Mouse (Mus musculus): ENCODE results near the gene Zbtb11. TPM values are rescaled to one million over a fixed set of nuclear protein-coding genes. Genes with fewer than 3 reads are reported as not detected.

The Zbtb11 gene
- polyA plus RNA-seq, 1 experiment from 2014 or later, result 24.6 TPM

GRCm38 (mm10) chr16:55986001-55986400 is 12.3 kb downstream of the Zbtb11 start:
- no peak overlapping the region for H3K4me2 ChIP-seq (ENCODE audit: low read length)
- H3K9me3 ChIP-seq (replicated peaks; ENCODE audit: control insufficient read depth, low read length, poor library complexity, severe bottlenecking), result no peaks in the 10 kb centered on the region
- H3K9ac ChIP-seq (ENCODE audit: low read depth, low read length), result no peak overlapping the region
- H3K27ac ChIP-seq (ENCODE audit: low read length), result no peak overlapping the region
- H3K36me3 ChIP-seq (ENCODE audit: control insufficient read depth, insufficient read depth, low read length), result no peaks in the 10 kb centered on the region; the same call in 1 of the 2 replicates
- WGBS, result 94% methylated on average over 3 of the region's 3 CpGs
- ATAC-seq, result no peak
- H3K27me3 ChIP-seq (ENCODE audit: control insufficient read depth, insufficient read depth, low read depth, low read length), result no peaks in the 10 kb centered on the region
- no peaks in the 10 kb centered on the region for H3K4me1 ChIP-seq (ENCODE audit: control insufficient read depth, insufficient read depth, low read length)
- H3K4me3 ChIP-seq (ENCODE audit: low read depth, low read length), result no peak overlapping the region

- Histone ChIP-seq H3K9me3 (replicated peaks; ENCODE audit: control insufficient read depth, low read length, poor library complexity, severe bottlenecking) (no peaks in the 10 kb centered on the region), H3K36me3 (ENCODE audit: control insufficient read depth, insufficient read depth, low read length) (peaks cover 7% of the 10 kb centered on the region), H3K27ac (ENCODE audit: low read length) (no peak overlapping the region), H3K4me2 (ENCODE audit: low read length) (no peak overlapping the region), H3K4me3 (ENCODE audit: low read depth, low read length) (no peak overlapping the region), H3K4me1 (ENCODE audit: control insufficient read depth, insufficient read depth, low read length) (no peaks in the 10 kb centered on the region), H3K9ac (ENCODE audit: low read depth, low read length) (no peak overlapping the region), H3K27me3 (ENCODE audit: control insufficient read depth, insufficient read depth, low read depth, low read length) (no peaks in the 10 kb centered on the region)
- WGBS, result 96% methylated on average over 4 of the region's 4 CpGs
- no peak for ATAC-seq
These were observed 16.6 kb downstream of the Zbtb11 start for GRCm38 (mm10) chr16:55990311-55990710.

DNA sequence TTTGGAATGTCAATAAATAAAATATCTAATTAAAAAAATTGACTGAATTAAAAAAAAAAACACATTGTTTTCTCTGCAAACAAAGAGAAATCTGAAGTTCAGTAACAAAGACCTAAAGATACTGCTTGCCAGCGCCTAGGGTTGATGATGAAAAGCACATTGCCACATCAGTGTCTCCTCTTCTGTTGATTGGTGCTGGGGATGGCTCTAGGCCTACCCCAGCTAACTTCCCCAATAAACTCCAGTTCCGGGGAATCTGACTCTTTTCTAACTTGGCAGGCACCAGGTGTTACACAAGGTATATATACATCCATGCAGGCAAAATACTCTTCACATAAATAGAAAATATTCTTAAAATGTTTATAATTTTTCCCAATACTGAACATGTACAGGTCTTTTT is 20.6 kb downstream of the Zbtb11 start:
- H3K27me3 ChIP-seq (ENCODE audit: control insufficient read depth, insufficient read depth, low read depth, low read length), result no peaks in the 10 kb centered on the region
- H3K4me2 ChIP-seq (ENCODE audit: low read length), result no peak overlapping the region
- H3K9ac ChIP-seq (ENCODE audit: low read depth, low read length), result no peak overlapping the region
- no peaks in the 10 kb centered on the region for H3K4me1 ChIP-seq (ENCODE audit: control insufficient read depth, insufficient read depth, low read length)
- peaks cover 15% of the 10 kb centered on the region for H3K36me3 ChIP-seq (ENCODE audit: control insufficient read depth, insufficient read depth, low read length)
- no peak overlapping the region for H3K4me3 ChIP-seq (ENCODE audit: low read depth, low read length)
- no peaks in the 10 kb centered on the region for H3K9me3 ChIP-seq (replicated peaks; ENCODE audit: control insufficient read depth, low read length, poor library complexity, severe bottlenecking)
- 97% methylated on average over 2 of the region's 2 CpGs for WGBS
- no peak overlapping the region for H3K27ac ChIP-seq (ENCODE audit: low read length)
- ATAC-seq, result no peak

- WGBS, result 96% methylated on average over 11 of the region's 11 CpGs
- Histone ChIP-seq H3K27me3 (ENCODE audit: control insufficient read depth, insufficient read depth, low read depth, low read length) (no peaks in the 10 kb centered on the region), H3K4me1 (ENCODE audit: control insufficient read depth, insufficient read depth, low read length) (no peaks in the 10 kb centered on the region), H3K9me3 (replicated peaks; ENCODE audit: control insufficient read depth, low read length, poor library complexity, severe bottlenecking) (no peaks in the 10 kb centered on the region), H3K4me3 (ENCODE audit: low read depth, low read length) (no peak overlapping the region), H3K36me3 (ENCODE audit: control insufficient read depth, insufficient read depth, low read length) (peaks cover 25% of the 10 kb centered on the region), H3K9ac (ENCODE audit: low read depth, low read length) (no peak overlapping the region), H3K27ac (ENCODE audit: low read length) (no peak overlapping the region), H3K4me2 (ENCODE audit: low read length) (no peak overlapping the region)
- no peak for ATAC-seq
These were observed 33.1 kb downstream of the Zbtb11 start for GRCm38 (mm10) chr16:56006798-56007197.

- H3K9me3 ChIP-seq (replicated peaks; ENCODE audit: control insufficient read depth, low read length, poor library complexity, severe bottlenecking), result no peaks in the 10 kb centered on the region
- no peak for ATAC-seq
- no peaks in the 10 kb centered on the region for H3K27me3 ChIP-seq (ENCODE audit: control insufficient read depth, insufficient read depth, low read depth, low read length)
- H3K27ac ChIP-seq (ENCODE audit: low read length), result no peak overlapping the region
- 94% methylated on average over 1 of the region's 1 CpGs for WGBS
- peaks cover 25% of the 10 kb centered on the region for H3K36me3 ChIP-seq (ENCODE audit: control insufficient read depth, insufficient read depth, low read length)
- H3K4me3 ChIP-seq (ENCODE audit: low read depth, low read length), result no peak overlapping the region
- no peaks in the 10 kb centered on the region for H3K4me1 ChIP-seq (ENCODE audit: control insufficient read depth, insufficient read depth, low read length)
- no peak overlapping the region for H3K4me2 ChIP-seq (ENCODE audit: low read length)
- H3K9ac ChIP-seq (ENCODE audit: low read depth, low read length), result no peak overlapping the region
These were observed 35.2 kb downstream of the Zbtb11 start for GRCm38 (mm10) chr16:56008862-56009261.

DNA sequence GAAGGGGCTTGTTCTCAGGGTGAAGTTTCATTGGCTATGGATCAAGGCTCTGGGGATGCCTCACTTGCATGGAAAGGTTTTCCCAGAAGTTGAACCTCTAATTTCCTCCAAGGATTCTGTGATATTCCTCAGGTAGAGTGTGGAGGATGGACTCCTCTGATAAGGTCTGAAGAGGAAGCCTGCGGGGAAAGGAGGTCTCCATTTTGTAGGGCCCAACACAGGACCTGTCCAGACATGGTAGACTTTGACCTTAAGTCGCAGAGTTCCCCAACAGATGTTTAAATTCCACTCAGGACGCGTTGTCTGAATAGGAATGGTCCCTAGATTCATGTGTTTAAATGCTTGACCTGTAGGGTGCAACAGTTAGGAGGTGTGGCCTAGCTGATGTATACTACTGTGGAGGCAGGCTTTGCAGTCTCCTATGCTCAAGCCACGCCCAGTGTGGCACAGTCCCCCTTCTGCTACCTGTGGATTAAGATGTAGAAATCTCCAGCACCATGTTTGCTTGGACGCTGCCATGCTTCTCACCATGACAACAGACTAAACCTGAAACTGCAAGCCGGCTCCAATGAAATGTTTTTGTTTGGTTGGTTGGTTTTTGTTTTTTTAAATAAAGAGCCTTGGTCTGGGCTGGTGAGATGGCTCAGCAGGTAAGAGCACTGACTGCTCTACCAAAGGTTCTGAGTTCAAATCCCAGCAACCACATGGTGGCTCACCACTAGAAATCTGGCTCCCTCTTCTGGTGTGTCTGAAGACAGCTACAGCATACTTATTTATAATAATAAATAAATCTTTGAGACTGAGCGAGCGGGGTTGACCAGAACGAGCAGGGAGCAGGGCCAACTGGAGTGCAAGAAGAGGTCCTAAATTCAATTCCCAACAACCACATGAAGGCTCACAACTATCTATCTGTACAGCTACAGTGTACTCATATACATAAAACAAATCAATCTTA is 39.4 kb downstream of the Zbtb11 start:
- Histone ChIP-seq H3K36me3 (ENCODE audit: control insufficient read depth, insufficient read depth, low read length) (peaks cover 17% of the 10 kb centered on the region), H3K4me2 (ENCODE audit: low read length) (no peak overlapping the region), H3K9ac (ENCODE audit: low read depth, low read length) (no peak overlapping the region), H3K27me3 (ENCODE audit: control insufficient read depth, insufficient read depth, low read depth, low read length) (no peaks in the 10 kb centered on the region), H3K4me1 (ENCODE audit: control insufficient read depth, insufficient read depth, low read length) (no peaks in the 10 kb centered on the region), H3K4me3 (ENCODE audit: low read depth, low read length) (no peak overlapping the region), H3K9me3 (replicated peaks; ENCODE audit: control insufficient read depth, low read length, poor library complexity, severe bottlenecking) (no peaks in the 10 kb centered on the region), H3K27ac (ENCODE audit: low read length) (no peak overlapping the region)
- ATAC-seq, result peak; percentile 43; the same call in 1 of the 2 replicates
- WGBS, result 92% methylated on average over 10 of the region's 10 CpGs

GRCm38 (mm10) chr16:56014076-56014475 is 40.4 kb downstream of the Zbtb11 start:
- Histone ChIP-seq H3K4me1 (ENCODE audit: control insufficient read depth, insufficient read depth, low read length) (no peaks in the 10 kb centered on the region), H3K9ac (ENCODE audit: low read depth, low read length) (no peak overlapping the region), H3K36me3 (ENCODE audit: control insufficient read depth, insufficient read depth, low read length) (peaks cover 16% of the 10 kb centered on the region), H3K27ac (ENCODE audit: low read length) (no peak overlapping the region), H3K27me3 (ENCODE audit: control insufficient read depth, insufficient read depth, low read depth, low read length) (no peaks in the 10 kb centered on the region), H3K4me3 (ENCODE audit: low read depth, low read length) (no peak overlapping the region), H3K9me3 (replicated peaks; ENCODE audit: control insufficient read depth, low read length, poor library complexity, severe bottlenecking) (no peaks in the 10 kb centered on the region), H3K4me2 (ENCODE audit: low read length) (no peak overlapping the region)
- 84% methylated on average over 7 of the region's 7 CpGs for WGBS
- no peak for ATAC-seq

- Histone ChIP-seq H3K4me2 (ENCODE audit: low read length) (no peak overlapping the region), H3K36me3 (ENCODE audit: control insufficient read depth, insufficient read depth, low read length) (peaks cover 20% of the 10 kb centered on the region), H3K27ac (ENCODE audit: low read length) (no peak overlapping the region), H3K9me3 (replicated peaks; ENCODE audit: control insufficient read depth, low read length, poor library complexity, severe bottlenecking) (no peaks in the 10 kb centered on the region), H3K9ac (ENCODE audit: low read depth, low read length) (no peak overlapping the region), H3K4me3 (ENCODE audit: low read depth, low read length) (no peak overlapping the region), H3K4me1 (ENCODE audit: control insufficient read depth, insufficient read depth, low read length) (peaks cover 2% of the 10 kb centered on the region; the same call in 1 of the 2 replicates), H3K27me3 (ENCODE audit: control insufficient read depth, insufficient read depth, low read depth, low read length) (no peaks in the 10 kb centered on the region)
- no peak for ATAC-seq
- 97% methylated on average over 7 of the region's 7 CpGs for WGBS
These were observed 46.0 kb downstream of the Zbtb11 start for GRCm38 (mm10) chr16:56019660-56020059.

GRCm38 (mm10) chr16:56027854-56028629 is 54.4 kb downstream of the Zbtb11 start:
- no peaks in the 10 kb centered on the region for H3K9me3 ChIP-seq (replicated peaks; ENCODE audit: control insufficient read depth, low read length, poor library complexity, severe bottlenecking)
- no peak for ATAC-seq
- H3K36me3 ChIP-seq (ENCODE audit: control insufficient read depth, insufficient read depth, low read length), result no peaks in the 10 kb centered on the region
- peak overlapping the region; percentile 85 for H3K4me2 ChIP-seq (ENCODE audit: low read length)
- H3K4me1 ChIP-seq (ENCODE audit: control insufficient read depth, insufficient read depth, low read length), result peaks cover 25% of the 10 kb centered on the region
- WGBS, result 46% methylated on average over 12 of the region's 12 CpGs
- no peak overlapping the region; the same call in 1 of the 2 replicates for H3K27ac ChIP-seq (ENCODE audit: low read length)
- peak overlapping the region; percentile 76 for H3K4me3 ChIP-seq (ENCODE audit: low read depth, low read length)
- peak overlapping the region; percentile 96 for H3K9ac ChIP-seq (ENCODE audit: low read depth, low read length)
- no peaks in the 10 kb centered on the region for H3K27me3 ChIP-seq (ENCODE audit: control insufficient read depth, insufficient read depth, low read depth, low read length)

Data from midbrain, embryonic 16.5 days (tissue).